Comparison of ENCODE assay signal across 25 mouse cellular contexts in the genomic region with DNA sequence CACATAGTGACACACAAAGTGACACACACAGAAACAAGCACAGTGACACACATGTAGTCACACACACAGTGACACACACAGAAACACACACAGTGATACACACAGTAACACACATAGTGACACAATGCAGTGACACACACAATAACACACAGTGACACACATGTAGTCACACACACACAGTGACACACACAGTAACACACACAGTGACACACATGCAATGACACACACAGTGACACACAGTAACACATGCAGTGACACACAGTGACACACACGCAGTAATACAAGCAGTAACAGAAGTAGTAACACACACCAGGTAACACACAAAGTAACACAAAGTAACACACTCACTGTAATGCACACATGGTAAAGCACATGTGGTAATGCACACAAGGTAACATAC. TPM values are rescaled to one million over a fixed set of nuclear protein-coding genes. Genes with fewer than 3 reads are reported as not detected.
DNase-seq lines count a peak whose midpoint lies in the region; ATAC-seq and TF ChIP-seq lines count a peak whose summit lies in the region.
"Had no signal": no experiment of that assay in that cellular context is flagged by ENCODE, and none has a peak within 500 bp of the region (broad histone marks: within the 10 kb centered on the region; RNA-seq: fewer than 3 reads in every experiment).

No protein-coding gene starts in this region.

- ATAC-seq in heart, embryonic 12.5 days (ENCODE audit: insufficient number of reproducible peaks, low FRiP score) = no peak
- ATAC-seq in megakaryocyte, adult 5-6 weeks (ENCODE audit: poor library complexity, severe bottlenecking) = no peak
- peak; percentile 9; the same call in 1 of the 2 replicates for ATAC-seq in midbrain, embryonic 13.5 days
- ATAC-seq: activated CD4-positive, CD25-positive, alpha-beta regulatory T cell, adult 4 months; CD4-positive, CD25-positive, alpha-beta regulatory T cell, adult 4 months; Patski had no signal

- no peak overlapping the region for H3K27ac ChIP-seq in heart, embryonic 12.5 days (ENCODE audit: poor library complexity, severe bottlenecking)
- H3K27ac ChIP-seq in midbrain, embryonic 13.5 days = no peak overlapping the region
- H3K27ac ChIP-seq in midbrain, embryonic 10.5 days (replicated peaks) = no peak overlapping the region
- H3K27ac ChIP-seq in MEL (ENCODE audit: control insufficient read depth, low read depth, low read length) = no peak overlapping the region

- WGBS in heart, embryonic 12.5 days = 88% methylated on average over 1 of the region's 1 CpGs
- 95% methylated on average over 1 of the region's 1 CpGs for WGBS in midbrain, embryonic 13.5 days
- 97% methylated on average over 1 of the region's 1 CpGs for WGBS in midbrain, embryonic 10.5 days

- H3K9me3 ChIP-seq in heart, embryonic 12.5 days (replicated peaks) = no peaks in the 10 kb centered on the region
- H3K9me3 ChIP-seq in megakaryocyte, embryonic 14.5 days = no peaks in the 10 kb centered on the region
- no peaks in the 10 kb centered on the region for H3K9me3 ChIP-seq in midbrain, embryonic 13.5 days
- H3K9me3 ChIP-seq in midbrain, embryonic 10.5 days (replicated peaks) = no peaks in the 10 kb centered on the region
- H3K9me3 ChIP-seq in MEL (replicated peaks; ENCODE audit: insufficient read depth, low read length) = no peaks in the 10 kb centered on the region
- H3K9me3 ChIP-seq: G1E had no signal

- H3K36me3 ChIP-seq in heart, embryonic 12.5 days = no peaks in the 10 kb centered on the region
- no peaks in the 10 kb centered on the region for H3K36me3 ChIP-seq in megakaryocyte, embryonic 14.5 days (replicated peaks; ENCODE audit: low read length)
- no peaks in the 10 kb centered on the region for H3K36me3 ChIP-seq in midbrain, embryonic 13.5 days
- no peaks in the 10 kb centered on the region for H3K36me3 ChIP-seq in midbrain, embryonic 10.5 days
- no peaks in the 10 kb centered on the region for H3K36me3 ChIP-seq in MEL (ENCODE audit: control insufficient read depth in 1 of 2, insufficient read depth in 2 of 2, low read length in 2 of 2)

- DNase-seq in heart, adult 11 months = peak; percentile 61
- no peak for DNase-seq in midbrain, embryonic 10.5 days (ENCODE audit: low spot score)
- no peak for DNase-seq in MEL (ENCODE audit: low read depth, low spot score)
- no peak for DNase-seq in adrenal gland, adult (ENCODE audit: inconsistent age in 2 of 2, low spot score in 1 of 2)
- DNase-seq: adrenal gland, adult 2 months; adrenal gland, adult 8-10 months; adrenal gland, postnatal 10 days; adrenal gland, postnatal 14 days; adrenal gland, postnatal 25 days; adrenal gland, postnatal 36 days; B cell, adult 2 months; cerebellum, adult 11 months; cerebellum, adult 11-12 months; cerebellum, adult 18-20 months; cerebellum, adult 2 months had no signal

- TF ChIP-seq CTCF in MEL (IDR thresholded peaks at IDR 0.05 in 2 of 3, conservative IDR thresholded peaks at IDR 0.05 in 1 of 3; ENCODE audit: control insufficient read depth in 1 of 3, insufficient read depth in 1 of 3, low read depth in 2 of 3, low read length in 3 of 3, poor library complexity in 1 of 3, severe bottlenecking in 1 of 3) = no peak

- no peaks in the 10 kb centered on the region for H3K4me1 ChIP-seq in heart, embryonic 12.5 days (replicated peaks)
- H3K4me1 ChIP-seq in megakaryocyte, embryonic 14.5 days = peaks cover 3% of the 10 kb centered on the region; the same call in 1 of the 2 replicates
- no peaks in the 10 kb centered on the region for H3K4me1 ChIP-seq in midbrain, embryonic 13.5 days (replicated peaks)
- H3K4me1 ChIP-seq in midbrain, embryonic 10.5 days = no peaks in the 10 kb centered on the region
- no peaks in the 10 kb centered on the region for H3K4me1 ChIP-seq in MEL (ENCODE audit: control insufficient read depth in 1 of 2, insufficient read depth in 2 of 2, low read length in 2 of 2)

- H3K27me3 ChIP-seq in heart, embryonic 12.5 days (replicated peaks) = no peaks in the 10 kb centered on the region
- H3K27me3 ChIP-seq in megakaryocyte, embryonic 14.5 days (replicated peaks) = no peaks in the 10 kb centered on the region
- H3K27me3 ChIP-seq in midbrain, embryonic 13.5 days = no peaks in the 10 kb centered on the region
- H3K27me3 ChIP-seq in midbrain, embryonic 10.5 days (ENCODE audit: low read depth, poor library complexity, severe bottlenecking) = no peaks in the 10 kb centered on the region
- H3K27me3 ChIP-seq in MEL (ENCODE audit: control insufficient read depth in 1 of 2, insufficient read depth in 2 of 2, low read length in 2 of 2) = no peaks in the 10 kb centered on the region
- H3K27me3 ChIP-seq: CH12.LX, Patski had no signal

- TF ChIP-seq EP300 in MEL (IDR thresholded peaks at IDR 0.05; ENCODE audit: low read depth in 1 of 2, low read length in 2 of 2) = no peak

- TF ChIP-seq RAD21 in MEL (IDR thresholded peaks at IDR 0.05; ENCODE audit: low read depth, low read length) = no peak

- no peaks in the 10 kb centered on the region for H3K79me2 ChIP-seq in MEL (ENCODE audit: control insufficient read depth, insufficient read depth, low read length, poor library complexity)

- no peak overlapping the region for H3K4me2 ChIP-seq in heart, embryonic 12.5 days
- no peak overlapping the region for H3K4me2 ChIP-seq in midbrain, embryonic 13.5 days (replicated peaks)

- TF ChIP-seq POLR2A in MEL (IDR thresholded peaks at IDR 0.05; ENCODE audit: control insufficient read depth in 1 of 2, insufficient read depth in 1 of 2, low read depth in 1 of 2, low read length in 2 of 2, poor library complexity in 1 of 2) = no peak

- no peak overlapping the region for H3K4me3 ChIP-seq in heart, embryonic 12.5 days
- peak overlapping the region; percentile 64 for H3K4me3 ChIP-seq in megakaryocyte, embryonic 14.5 days (replicated peaks)
- H3K4me3 ChIP-seq in midbrain, embryonic 13.5 days (replicated peaks) = no peak overlapping the region
- H3K4me3 ChIP-seq in midbrain, embryonic 10.5 days = no peak overlapping the region
- no peak overlapping the region for H3K4me3 ChIP-seq in MEL (ENCODE audit: control insufficient read depth in 1 of 2, insufficient read depth in 1 of 2, low read depth in 2 of 2, low read length in 2 of 2)

- H3K9ac ChIP-seq in heart, embryonic 12.5 days = no peak overlapping the region
- no peak overlapping the region for H3K9ac ChIP-seq in midbrain, embryonic 13.5 days (replicated peaks)
- no peak overlapping the region for H3K9ac ChIP-seq in MEL (ENCODE audit: control insufficient read depth, low read depth, low read length, poor library complexity, severe bottlenecking)

TF ChIP-seq in MEL, 35 proteins besides CTCF, POLR2A, EP300 and RAD21:
- TF ChIP-seq JUND (IDR thresholded peaks at IDR 0.05; ENCODE audit: low read depth, low read length) = no peak
- TF ChIP-seq POLR2AphosphoS5 (IDR thresholded peaks at IDR 0.05; ENCODE audit: borderline replicate concordance, low read depth, low read length) = peak; percentile 93; the same call in 1 of the 2 replicates

RNA-seq across cellular contexts. Expression of a gene that starts 33.7 kb away (rescaled TPM):
- polyA plus RNA-seq in heart, embryonic 12.5 days (2016; fragmentation: Nextera tagmentation; extraction: Ambion mirVana) = 0.14 TPM in 1 of 2 replicates, not detected in the other
- polyA plus RNA-seq in megakaryocyte, embryonic 14.5 days (2012; ENCODE audit: insufficient read depth, low replicate concordance) = not detected in 2 replicates
- 0.36 and 0.39 TPM in 2 replicates for total RNA-seq in megakaryocyte, adult 5-6 weeks (2015)
- 0.08 and 0.48 TPM in 2 replicates for total RNA-seq in megakaryocyte, adult 5-6 weeks (2017)
- polyA plus RNA-seq in midbrain, embryonic 13.5 days (2015; fragmentation: Nextera tagmentation; extraction: Ambion mirVana) = not detected in 2 replicates
- polyA plus RNA-seq in midbrain, embryonic 10.5 days (2016; fragmentation: Nextera tagmentation; extraction: Ambion mirVana) = not detected in 2 replicates
- not detected in 2 replicates for total RNA-seq in MEL (2012; rRNA removed)
- not detected for polyA plus RNA-seq in MEL (2012; ENCODE audit: insufficient read depth in 1 of 2, insufficient read length in 2 of 2, low read depth in 1 of 2, low replicate concordance in 2 of 2, missing spikeins in 1 of 2)
- total RNA-seq: CH12.LX, ES-E14 had no signal
- polyA plus RNA-seq: activated CD4-positive, CD25-positive, alpha-beta regulatory T cell, adult 4 months; CD4-positive, CD25-positive, alpha-beta regulatory T cell, adult 4 months; G1E had no signal

RNA-seq across cellular contexts. Expression of a gene that starts 54.3 kb away (rescaled TPM):
- 101 and 104 TPM in 2 replicates for polyA plus RNA-seq in heart, embryonic 12.5 days (2016; fragmentation: Nextera tagmentation; extraction: Ambion mirVana)
- 30.3 and 105 TPM in 2 replicates for polyA plus RNA-seq in megakaryocyte, embryonic 14.5 days (2012; ENCODE audit: insufficient read depth, low replicate concordance)
- total RNA-seq in megakaryocyte, adult 5-6 weeks (2015) = 78.9 and 80.8 TPM in 2 replicates
- total RNA-seq in megakaryocyte, adult 5-6 weeks (2017) = 69.1 and 70.8 TPM in 2 replicates
- polyA plus RNA-seq in midbrain, embryonic 13.5 days (2015; fragmentation: Nextera tagmentation; extraction: Ambion mirVana) = 111 and 119 TPM in 2 replicates
- polyA plus RNA-seq in midbrain, embryonic 10.5 days (2016; fragmentation: Nextera tagmentation; extraction: Ambion mirVana) = 103 and 114 TPM in 2 replicates
- total RNA-seq in MEL (2012; rRNA removed) = 181 and 187 TPM in 2 replicates
- polyA plus RNA-seq in MEL (2012; ENCODE audit: insufficient read depth in 1 of 2, insufficient read length in 2 of 2, low read depth in 1 of 2, low replicate concordance in 2 of 2, missing spikeins in 1 of 2) = 100 to 1,000 TPM in 1 of 2 experiments, not detected in 1; 242 TPM

RNA-seq across cellular contexts. Expression of a gene that starts 54.4 kb away (rescaled TPM):
- polyA plus RNA-seq in heart, embryonic 12.5 days (2016; fragmentation: Nextera tagmentation; extraction: Ambion mirVana) = 7.8 and 9.1 TPM in 2 replicates
- polyA plus RNA-seq in megakaryocyte, embryonic 14.5 days (2012; ENCODE audit: insufficient read depth, low replicate concordance) = 0.07 TPM in 1 of 2 replicates, not detected in the other
- total RNA-seq in megakaryocyte, adult 5-6 weeks (2015) = 1.6 and 3.1 TPM in 2 replicates
- total RNA-seq in megakaryocyte, adult 5-6 weeks (2017) = 3.2 and 4.9 TPM in 2 replicates
- polyA plus RNA-seq in midbrain, embryonic 13.5 days (2015; fragmentation: Nextera tagmentation; extraction: Ambion mirVana) = 23.2 and 24.8 TPM in 2 replicates
- 24.3 and 24.9 TPM in 2 replicates for polyA plus RNA-seq in midbrain, embryonic 10.5 days (2016; fragmentation: Nextera tagmentation; extraction: Ambion mirVana)
- total RNA-seq in MEL (2012; rRNA removed) = 3.2 and 4.1 TPM in 2 replicates
- 1 to 10 TPM in 1 of 2 experiments, not detected in 1; 4.5 TPM for polyA plus RNA-seq in MEL (2012; ENCODE audit: insufficient read depth in 1 of 2, insufficient read length in 2 of 2, low read depth in 1 of 2, low replicate concordance in 2 of 2, missing spikeins in 1 of 2)
